Mouse (Mus musculus) retina, postnatal 7 days (tissue): ENCODE results near the gene Smoc1.

Experiments used
- DNase-seq: peaks from one replicate; pipeline ENCODE4 v3.0.0-alpha.2; 2012; ENCODE audit warnings: low read depth, low spot score

Gene Smoc1

DNA sequence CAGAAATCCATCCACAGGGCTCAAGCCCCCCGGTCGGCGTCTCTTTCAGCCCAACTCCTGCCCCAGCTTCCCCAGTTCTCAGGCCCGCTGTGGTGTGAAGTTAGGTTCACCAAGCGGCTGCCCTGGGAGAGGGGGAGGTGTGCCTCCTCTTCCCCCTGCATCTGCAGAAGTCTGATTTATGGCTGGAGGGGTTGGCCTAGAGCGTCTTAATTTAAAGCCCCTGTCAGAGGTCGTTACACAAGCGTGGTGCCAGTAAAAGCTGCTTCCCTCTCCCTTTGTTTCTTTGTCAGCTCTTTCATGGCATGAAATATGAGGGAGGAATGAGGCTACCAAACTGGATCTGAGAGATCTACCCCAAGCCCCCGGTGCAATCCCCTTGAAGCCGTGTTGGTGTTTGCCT lies 139.5 kb downstream of the Smoc1 start:
- DNase-seq: no peak

DNA sequence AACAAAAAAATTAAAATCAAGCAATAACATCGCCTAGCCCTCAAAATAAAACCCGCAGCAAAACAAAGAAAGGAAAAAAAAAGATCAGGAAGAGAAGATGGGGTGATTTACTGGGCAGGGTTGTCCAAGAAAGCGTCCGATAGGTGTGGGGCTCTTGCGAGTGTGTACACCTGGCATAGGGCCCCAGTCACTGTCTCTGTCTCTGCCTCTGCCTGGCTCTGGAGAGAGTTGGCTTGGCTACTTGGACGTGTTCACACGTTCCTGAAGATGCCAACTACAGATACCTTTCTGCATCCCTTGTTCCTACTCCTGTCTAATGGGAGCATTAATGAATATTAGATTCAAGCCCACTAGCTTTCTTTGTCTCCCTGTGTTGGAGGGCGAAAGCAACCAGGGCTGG lies 140.0 kb downstream of the Smoc1 start:
- DNase-seq: no peak

DNA sequence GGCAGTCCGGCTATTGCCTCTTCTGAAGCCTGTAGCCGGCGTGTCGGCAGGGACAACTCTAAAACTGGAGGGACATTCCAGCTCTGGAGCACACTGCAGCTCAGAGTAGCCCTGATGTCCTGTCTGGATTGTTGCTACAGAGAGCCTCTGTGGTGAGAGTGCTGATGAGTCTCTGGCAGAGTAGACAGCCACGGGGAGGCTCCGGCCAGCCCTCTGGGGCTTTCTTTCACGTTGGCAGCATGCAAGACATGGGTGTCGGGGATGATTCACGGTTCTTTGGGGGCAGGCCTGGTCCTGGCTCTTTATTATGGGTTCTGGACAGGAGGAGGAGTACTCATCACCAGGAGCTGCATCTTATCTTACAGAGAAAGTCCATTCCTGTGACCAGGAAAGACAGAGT lies 140.5 kb downstream of the Smoc1 start:
- no peak for DNase-seq

DNA sequence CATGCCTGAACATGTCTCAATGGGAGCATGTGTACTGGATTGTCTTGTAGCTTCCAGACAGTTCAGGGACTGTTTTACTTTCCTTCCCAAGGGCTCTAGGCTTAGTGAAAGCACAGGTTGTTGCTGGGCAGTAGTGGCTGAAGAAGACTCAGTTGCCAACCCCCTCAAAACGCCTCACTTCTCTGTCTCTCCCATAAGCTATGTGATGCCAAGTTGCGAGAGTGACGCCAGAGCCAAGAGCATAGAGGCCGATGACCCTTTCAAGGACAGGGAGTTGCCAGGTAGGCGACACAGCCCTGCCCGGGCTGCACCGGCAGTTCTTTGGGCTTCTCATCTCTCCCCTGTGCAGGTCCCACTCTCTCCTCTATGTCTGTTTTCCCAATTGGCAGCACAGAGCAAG lies 141.4 kb downstream of the Smoc1 start:
- DNase-seq: no peak

DNA sequence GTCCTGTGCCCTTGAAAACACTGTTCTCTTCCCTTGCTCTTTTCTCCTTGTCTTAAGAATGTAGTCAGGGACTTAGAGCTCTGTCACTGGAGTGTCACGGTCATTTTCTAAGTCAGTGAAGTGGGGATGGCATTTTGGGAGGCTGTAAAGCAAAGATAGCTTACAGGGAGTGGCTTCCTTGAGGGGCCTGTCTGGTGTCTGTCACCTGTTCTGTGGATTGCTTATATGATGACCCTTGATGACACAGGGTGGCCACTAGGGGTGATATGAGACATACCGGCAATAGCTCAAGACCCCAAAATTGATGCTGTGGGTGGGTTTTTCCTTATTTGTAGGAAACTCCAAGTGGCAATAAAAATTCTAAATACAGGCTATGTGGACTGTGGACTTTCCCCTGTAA lies 141.9 kb downstream of the Smoc1 start:
- no peak for DNase-seq

DNA sequence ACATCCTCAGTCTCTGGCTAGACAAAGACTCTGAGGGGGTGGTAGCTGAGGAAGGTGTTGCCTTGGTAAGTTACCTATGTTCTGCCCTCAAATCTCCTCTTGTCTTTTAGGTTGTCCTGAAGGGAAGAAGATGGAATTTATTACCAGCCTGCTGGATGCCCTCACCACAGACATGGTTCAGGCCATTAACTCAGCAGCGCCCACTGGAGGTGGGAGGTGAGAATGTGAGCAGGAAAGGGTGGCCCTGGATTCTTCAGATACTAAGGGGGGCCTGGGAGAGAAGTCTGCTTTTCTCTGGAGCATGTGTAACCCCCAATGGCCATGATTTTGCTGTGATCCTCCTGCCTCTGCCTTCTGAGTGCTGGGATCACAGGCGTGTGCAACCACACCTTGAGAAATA lies 143.5 kb downstream of the Smoc1 start:
- no peak for DNase-seq

DNA sequence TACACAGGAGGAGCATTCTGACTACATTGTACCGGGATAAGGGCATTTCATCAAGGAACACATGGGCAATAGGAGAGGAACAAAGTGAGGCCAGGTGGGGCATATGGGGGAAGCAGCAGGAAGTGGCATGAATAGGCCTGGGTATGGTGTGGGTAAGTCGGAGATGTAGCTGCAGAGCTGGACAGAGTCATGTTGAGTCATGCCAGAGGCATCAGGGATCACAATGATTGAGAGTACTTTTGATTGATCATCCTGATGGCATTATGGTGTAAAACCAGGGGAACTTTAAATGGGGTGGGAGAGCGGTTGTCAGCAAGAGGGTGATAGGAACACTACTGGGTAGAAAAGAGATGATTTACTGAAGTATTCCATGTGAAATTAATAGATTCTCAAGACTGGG lies 146.4 kb downstream of the Smoc1 start:
- DNase-seq: no peak

DNA sequence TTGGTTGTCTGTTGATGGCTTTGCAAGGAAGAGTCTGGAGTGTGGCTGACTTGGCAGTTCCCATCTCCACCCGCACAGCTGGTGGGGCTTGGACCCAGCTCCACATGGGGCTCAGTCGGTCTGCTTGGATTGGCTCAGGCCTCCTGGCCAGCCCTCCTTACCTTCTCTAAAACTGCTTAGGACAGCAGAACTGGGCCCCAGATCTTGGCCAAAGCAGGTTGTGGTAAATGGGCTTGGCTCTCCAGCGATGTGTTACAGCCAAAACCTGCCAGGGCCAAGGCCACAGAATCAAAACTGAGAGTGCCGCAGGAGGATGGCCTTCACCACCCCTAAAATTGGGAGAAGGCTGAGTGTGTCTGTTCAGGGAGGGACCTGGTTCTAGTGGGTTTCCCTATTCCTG lies 147.3 kb downstream of the Smoc1 start:
- DNase-seq: no peak

DNA sequence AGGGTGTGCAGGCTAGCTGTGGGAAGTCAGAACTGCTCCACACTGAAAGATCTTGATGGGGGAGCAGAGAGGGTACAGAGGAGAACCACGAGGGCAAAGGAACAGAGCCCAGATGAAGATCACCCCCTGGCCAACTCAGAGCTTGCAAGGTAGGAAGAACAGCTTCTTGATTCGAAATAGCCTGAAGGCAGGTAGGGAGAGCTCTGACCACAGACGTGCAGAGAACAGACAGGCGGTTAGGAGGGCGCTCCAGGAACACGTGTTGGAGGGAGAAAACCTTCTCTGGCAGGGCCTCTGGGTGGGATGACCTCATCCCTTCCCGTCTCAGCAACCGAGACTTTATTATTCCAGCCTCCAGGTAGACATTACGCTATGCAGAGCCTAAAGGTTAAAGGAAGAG lies 148.6 kb downstream of the Smoc1 start:
- DNase-seq: no peak

DNA sequence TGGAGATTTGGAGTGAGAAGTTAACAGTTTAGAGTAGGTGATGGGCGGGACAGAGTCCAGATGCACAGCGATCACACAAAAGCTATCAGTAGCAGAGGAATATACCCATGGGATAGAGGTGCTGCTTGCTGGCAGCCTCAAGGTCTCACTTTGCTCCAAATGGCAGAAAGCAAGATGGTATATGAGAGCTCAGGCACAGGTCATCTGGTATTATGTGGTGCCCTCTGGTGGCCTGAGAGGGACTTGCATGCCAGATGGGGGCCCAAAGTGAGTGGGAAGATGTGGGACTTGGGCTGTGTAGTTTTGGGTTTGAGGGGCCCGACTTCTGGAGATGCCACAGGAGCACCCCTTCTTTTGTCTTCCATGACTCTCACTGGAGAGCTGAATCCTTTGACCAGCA lies 155.5 kb downstream of the Smoc1 start:
- peak; percentile 42 for DNase-seq

DNA sequence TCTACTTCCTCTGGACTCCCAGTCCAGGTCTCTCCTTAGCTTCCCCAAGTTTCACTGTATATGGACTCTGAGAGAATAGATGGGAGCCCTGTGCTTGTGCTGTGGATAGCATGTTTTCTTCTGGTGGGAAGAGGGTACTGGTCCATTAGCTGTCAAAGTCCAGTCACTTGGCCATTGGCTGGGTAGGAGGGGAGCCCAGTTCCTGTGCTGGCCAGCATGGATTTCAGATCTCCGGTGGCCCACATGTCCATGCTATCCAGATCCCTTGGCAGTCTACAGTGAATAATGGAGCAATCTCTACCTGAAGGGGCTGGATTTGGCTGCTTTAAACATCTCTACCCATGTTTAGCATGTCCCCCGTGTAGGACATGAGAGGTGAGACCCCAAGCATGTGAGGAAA lies 158.4 kb downstream of the Smoc1 start:
- no peak for DNase-seq

DNA sequence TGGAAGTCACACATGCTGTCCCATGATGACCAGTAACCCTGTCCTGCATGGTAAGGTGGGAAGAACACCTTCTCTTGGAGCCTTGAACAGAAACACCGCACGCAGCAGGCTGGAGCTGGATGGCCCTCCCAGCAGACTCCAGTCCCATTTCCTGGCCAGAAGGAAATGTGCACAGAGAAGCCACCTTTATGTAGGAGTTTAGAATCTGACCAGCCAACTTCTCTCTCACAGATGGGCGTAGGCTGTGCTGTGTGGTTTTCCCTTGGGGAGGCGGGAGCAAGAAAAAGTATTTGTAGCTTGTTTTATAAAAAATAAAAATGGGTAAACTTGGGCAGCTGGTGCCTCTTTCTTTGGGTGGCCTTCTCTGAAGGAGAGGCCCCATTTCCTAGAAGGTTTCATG lies 159.5 kb downstream of the Smoc1 start:
- no peak for DNase-seq

DNA sequence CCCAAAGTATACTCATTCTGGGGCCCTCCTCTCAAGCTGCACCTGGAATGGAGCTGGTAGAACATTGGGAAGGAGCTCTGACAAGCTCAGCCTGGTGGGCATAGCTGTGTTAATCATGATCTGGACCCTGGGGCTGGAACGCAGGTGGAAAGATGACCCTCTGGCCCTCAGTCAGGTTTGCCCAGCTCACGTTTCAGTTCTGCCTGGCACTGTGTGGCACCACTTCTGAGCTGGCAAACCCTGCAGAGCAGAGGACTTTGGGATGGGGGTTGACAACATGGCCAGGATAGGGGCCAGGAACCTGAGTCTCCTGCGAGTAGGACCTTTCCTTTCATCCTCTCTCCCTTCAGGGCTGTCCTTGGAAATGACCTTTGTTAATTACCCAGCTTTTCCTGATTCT lies 160.1 kb downstream of the Smoc1 start:
- no peak for DNase-seq

DNA sequence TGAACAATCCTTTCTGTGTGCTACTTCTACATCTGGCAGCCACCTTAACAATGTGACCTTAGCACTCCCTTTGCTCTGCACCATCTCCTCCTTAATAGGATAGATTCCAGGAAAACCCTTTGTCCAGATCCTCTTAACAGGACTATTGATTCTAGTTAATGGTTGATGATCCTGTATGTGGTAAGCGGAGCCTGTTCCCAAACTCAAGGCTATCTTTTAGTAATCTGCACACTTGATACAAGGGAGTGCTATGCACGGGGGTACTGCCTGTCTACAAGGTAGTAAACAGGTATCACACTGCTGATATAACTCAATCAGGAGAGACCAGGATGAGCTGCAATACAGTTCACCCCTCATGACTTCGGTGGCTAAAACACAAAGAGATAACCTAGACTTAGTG lies 161.8 kb downstream of the Smoc1 start:
- no peak for DNase-seq

DNA sequence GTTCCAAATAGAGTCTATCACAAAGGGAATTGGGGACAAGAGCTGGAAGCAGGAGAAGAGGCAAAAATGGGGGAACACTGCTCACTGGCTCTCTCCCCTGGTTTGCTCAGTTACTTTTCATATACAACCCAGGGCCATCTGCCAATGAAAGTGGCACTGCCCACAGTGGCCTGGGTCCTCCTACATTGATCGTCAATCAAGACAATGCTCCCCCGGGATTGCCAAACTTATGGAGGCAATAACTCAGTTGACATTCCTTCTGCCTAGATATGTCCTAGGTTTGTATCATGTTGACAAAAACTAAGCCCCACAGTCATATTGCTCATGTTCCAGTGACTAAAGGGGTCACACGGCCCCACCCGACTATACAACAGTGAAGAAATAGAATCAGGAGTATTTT lies 162.4 kb downstream of the Smoc1 start:
- DNase-seq: no peak

DNA sequence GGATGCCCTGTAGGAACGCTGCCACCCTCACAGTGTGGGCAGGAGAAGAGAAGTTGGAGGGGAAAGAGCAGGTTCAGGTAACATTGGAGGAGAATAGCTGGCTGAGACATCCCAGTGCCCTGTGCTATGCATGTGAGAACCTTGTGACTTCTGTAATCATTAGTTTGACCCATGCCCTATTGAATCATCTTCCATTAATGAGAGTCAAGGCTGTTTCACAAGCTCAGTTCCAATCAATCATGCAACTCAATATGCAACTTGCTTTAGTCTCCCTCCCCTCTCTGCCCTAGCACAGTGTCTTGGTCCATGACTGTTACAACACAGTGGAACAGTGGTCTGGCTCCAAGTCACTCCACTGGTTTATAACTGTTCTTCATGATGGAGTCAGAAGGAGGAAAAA lies 163.0 kb downstream of the Smoc1 start:
- DNase-seq: no peak

DNA sequence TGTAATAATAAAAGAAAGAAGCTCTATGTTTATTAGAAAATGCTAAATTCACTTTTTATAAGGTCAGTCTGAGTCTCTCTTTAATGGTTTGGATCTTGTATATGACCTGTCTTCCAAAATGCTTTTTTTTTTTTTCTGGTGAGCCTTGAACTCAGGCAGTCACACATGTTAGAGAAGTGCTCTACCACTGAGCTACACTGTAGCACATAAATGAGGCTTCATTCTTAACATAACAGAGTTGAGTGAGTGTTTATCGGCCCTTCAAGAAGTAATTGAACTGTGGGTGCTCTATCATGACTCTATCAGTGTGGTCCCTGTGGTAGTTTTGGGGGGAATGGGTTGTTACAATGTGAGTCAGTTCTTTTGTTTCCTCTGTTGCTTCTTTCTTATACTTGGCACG lies 167.4 kb downstream of the Smoc1 start:
- DNase-seq: no peak

DNA sequence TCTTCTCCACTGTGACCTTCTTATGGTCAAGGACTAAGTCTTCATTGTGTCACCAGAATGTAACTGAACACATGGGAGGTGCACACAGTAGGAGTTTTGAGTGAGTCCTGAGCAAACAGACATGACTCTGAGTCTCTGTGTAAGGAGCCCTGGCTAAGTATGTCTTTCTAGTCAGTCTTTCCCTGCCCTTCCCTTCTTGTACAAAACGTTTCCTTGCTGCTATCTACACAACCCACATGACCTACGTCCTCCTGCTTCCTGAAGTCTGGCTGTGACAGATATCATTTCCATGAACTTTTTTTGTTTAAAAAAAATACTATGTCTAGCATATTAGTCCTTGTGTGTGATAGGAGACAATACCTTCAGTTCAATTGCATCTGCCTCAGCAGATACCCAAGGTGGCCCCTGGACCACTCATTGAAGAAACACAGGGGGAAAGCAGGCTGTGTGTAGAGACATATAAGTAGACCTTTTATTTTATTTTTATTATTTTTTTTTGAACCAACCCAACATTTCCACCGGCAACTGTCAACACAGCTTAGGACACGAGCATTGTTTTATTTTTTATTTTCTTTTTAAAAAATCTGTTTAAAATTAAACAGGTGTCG lies 171.0 kb downstream of the Smoc1 start:
- DNase-seq: no peak

DNA sequence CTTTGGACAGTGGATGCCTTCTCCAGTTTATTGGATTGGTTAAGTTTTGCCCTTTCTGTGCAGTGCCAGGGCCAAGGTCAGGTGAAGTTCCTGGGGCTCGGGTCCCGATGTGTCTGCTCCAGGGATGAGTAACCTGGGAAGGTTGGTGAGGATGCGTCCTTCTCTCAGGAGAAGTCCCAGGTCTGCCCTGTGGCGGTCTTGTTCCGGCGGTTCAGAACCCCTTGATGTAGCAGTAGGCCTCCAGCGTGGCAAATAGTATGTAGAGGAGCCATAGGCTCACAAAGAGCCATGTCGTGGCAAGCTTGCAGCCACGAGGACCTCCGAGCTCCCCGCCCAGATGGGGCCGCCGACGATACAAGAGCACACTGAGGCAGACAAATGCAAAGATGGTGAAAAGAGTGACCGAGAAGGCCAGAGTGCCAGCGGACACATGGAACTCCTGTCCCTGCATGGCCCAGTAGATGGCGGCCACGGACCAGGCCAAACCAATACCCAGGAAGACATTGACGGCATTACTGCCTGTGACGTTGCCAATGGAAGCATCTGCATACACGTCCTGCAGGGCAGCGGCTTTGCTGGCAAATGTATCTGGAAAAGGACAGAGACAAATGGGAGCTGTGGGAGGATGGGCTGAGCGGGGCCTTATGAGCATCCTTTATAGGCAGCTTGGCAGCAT lies 172.8 kb downstream of the Smoc1 start:
- DNase-seq: peak; percentile 65

DNA sequence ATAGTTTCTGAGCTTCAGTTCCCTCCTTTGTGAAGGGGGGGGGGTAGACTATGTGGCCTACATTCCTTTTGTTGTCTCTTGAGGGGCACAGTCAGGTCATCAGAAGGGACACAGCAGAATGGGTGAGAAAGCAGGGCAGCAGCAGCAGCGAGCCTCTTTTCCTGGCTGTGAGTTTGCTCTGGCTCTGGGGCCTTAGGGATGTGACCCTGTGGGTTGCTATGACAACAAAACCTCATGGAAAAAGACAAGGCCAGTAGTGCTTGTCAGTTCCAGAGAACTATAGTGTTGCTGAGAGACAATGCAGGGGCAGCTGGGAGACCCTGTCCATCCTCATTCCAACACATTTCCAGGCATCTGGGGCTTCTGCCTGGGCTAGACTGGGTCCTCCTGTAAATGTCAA lies 176.6 kb downstream of the Smoc1 start:
- DNase-seq: no peak

DNA sequence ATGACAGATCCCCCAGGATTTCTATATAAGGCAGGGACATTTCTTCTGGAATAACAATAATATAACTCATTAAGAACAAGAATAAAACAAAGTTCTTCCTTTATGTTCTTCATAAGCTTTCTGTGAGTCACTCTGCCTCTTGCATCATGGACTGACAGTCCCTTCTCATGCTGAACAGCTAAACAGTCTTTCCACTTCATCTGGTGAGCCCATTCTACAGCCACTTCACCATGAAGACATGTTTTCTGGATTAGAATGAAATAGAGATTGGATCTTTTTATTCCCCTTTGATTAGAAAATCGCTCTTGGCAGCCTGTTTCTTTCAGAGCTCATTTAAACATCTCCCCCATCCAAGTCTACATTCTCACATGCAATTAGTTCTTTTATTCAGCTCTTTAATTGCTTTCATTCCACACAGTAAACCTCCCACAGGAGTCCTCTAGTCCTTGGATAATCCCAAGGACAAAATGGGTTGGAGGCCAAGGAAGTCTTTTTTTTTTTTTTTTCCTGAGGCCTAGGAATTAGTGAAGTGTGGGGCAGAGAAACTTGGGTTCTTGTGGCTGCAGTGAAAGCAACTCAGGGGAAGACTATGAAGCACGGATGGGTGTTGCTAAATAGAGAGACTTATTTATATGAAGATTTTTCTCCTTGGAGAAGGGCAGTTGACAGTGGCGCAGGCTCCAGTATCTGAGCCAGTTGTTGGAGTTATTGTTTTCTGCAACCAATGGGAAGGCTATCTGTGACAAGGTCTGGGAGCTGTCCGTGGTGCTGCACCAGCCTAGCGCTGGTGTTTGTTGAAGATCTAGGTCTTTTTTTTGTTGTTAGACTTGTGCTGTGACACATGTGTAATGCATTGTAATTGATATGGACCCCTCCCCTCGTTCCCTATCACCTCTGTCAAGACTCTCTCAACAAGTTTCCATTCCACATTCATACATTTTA lies 179.3 kb downstream of the Smoc1 start:
- no peak for DNase-seq

DNA sequence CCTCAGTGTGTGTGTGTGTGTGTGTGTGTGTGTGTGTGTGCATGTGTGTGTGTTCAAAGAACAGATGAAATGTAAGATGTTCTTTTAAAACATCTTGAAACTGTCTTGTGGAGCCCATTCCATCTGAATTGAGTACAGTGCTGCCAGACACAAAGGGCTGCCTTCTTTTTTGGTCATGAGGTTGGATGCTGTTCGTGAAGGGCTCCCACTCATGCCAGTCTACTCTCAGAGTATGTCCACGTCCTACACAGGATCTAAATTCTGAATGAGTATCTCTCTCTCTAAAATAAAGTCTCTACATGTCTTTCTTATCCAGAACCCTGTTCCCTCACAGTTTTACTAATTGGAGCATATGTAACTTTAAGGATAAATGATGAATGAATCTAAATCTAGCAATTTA lies 182.0 kb downstream of the Smoc1 start:
- no peak for DNase-seq

DNA sequence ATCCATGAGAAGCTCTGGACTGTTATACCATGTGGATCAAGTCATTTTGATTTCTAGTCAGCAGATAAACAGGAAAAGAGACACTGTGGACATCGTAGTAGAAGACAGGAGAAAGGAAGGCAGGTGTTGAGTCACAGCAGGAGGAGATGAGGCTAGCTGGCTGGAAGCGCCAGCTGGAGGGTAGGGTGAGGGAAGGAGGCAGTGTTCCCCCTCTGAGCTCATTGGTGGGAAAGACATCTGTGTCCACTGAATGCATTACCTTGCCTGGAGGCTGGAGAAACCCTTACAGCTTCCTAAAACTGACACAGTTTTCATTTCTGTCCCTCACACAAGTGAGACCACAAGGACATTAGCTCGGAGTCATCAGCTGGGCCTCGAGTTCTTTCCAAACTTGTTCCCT lies 192.7 kb downstream of the Smoc1 start:
- DNase-seq: no peak
